Mouse (Mus musculus): ENCODE measurements around the gene Rap1b. TPM values are rescaled to one million over a fixed set of nuclear protein-coding genes. Genes with fewer than 3 reads are reported as not detected.

Rap1b gene
- polyA plus RNA-seq, 1 experiment from 2014 or later: 176 TPM

GRCm38 (mm10) chr10:117878628-117879027 lies 32.8 kb upstream of the Rap1b start:
- no peak overlapping the region for H3K9ac ChIP-seq (ENCODE audit: low read depth, low read length)
- H3K9me3 ChIP-seq (ENCODE audit: control insufficient read depth, low read length): no peaks in the 10 kb centered on the region
- H3K4me2 ChIP-seq (replicated peaks; ENCODE audit: low read depth, low read length): no peak overlapping the region
- H3K27ac ChIP-seq (ENCODE audit: low read depth, low read length): no peak overlapping the region
- 87% methylated on average over 9 of the region's 9 CpGs for WGBS
- ATAC-seq (ENCODE audit: low FRiP score, low TSS enrichment): no peak
- no peak overlapping the region for H3K4me3 ChIP-seq (ENCODE audit: low read length)
- no peaks in the 10 kb centered on the region for H3K36me3 ChIP-seq (ENCODE audit: control insufficient read depth, insufficient read depth, low read length)
- H3K27me3 ChIP-seq (ENCODE audit: control insufficient read depth, insufficient read depth, low read length): no peaks in the 10 kb centered on the region
- no peaks in the 10 kb centered on the region for H3K4me1 ChIP-seq (ENCODE audit: control insufficient read depth, insufficient read depth, low read length)

GRCm38 (mm10) chr10:117876801-117877200 lies 31.0 kb upstream of the Rap1b start:
- Histone ChIP-seq H3K4me1 (ENCODE audit: control insufficient read depth, insufficient read depth, low read length) (no peaks in the 10 kb centered on the region), H3K9ac (ENCODE audit: low read depth, low read length) (no peak overlapping the region), H3K4me3 (ENCODE audit: low read length) (no peak overlapping the region), H3K27me3 (ENCODE audit: control insufficient read depth, insufficient read depth, low read length) (no peaks in the 10 kb centered on the region), H3K27ac (ENCODE audit: low read depth, low read length) (no peak overlapping the region), H3K9me3 (ENCODE audit: control insufficient read depth, low read length) (no peaks in the 10 kb centered on the region), H3K4me2 (replicated peaks; ENCODE audit: low read depth, low read length) (no peak overlapping the region), H3K36me3 (ENCODE audit: control insufficient read depth, insufficient read depth, low read length) (no peaks in the 10 kb centered on the region)
- 77% methylated on average over 8 of the region's 8 CpGs for WGBS
- no peak for ATAC-seq (ENCODE audit: low FRiP score, low TSS enrichment)

- Histone ChIP-seq H3K9me3 (ENCODE audit: control insufficient read depth, low read length) (no peaks in the 10 kb centered on the region), H3K4me3 (ENCODE audit: low read length) (no peak overlapping the region), H3K9ac (ENCODE audit: low read depth, low read length) (no peak overlapping the region), H3K4me2 (replicated peaks; ENCODE audit: low read depth, low read length) (no peak overlapping the region), H3K27me3 (ENCODE audit: control insufficient read depth, insufficient read depth, low read length) (no peaks in the 10 kb centered on the region), H3K4me1 (ENCODE audit: control insufficient read depth, insufficient read depth, low read length) (no peaks in the 10 kb centered on the region), H3K27ac (ENCODE audit: low read depth, low read length) (no peak overlapping the region), H3K36me3 (ENCODE audit: control insufficient read depth, insufficient read depth, low read length) (no peaks in the 10 kb centered on the region)
- WGBS: 88% methylated on average over 18 of the region's 18 CpGs
- ATAC-seq (ENCODE audit: low FRiP score, low TSS enrichment): no peak
These were observed 30.6 kb upstream of the Rap1b start for GRCm38 (mm10) chr10:117876400-117876799.

GRCm38 (mm10) chr10:117874936-117875335 lies 29.1 kb upstream of the Rap1b start:
- WGBS: 48% methylated on average over 10 of the region's 10 CpGs
- H3K36me3 ChIP-seq (ENCODE audit: control insufficient read depth, insufficient read depth, low read length): no peaks in the 10 kb centered on the region
- no peaks in the 10 kb centered on the region for H3K4me1 ChIP-seq (ENCODE audit: control insufficient read depth, insufficient read depth, low read length)
- H3K9me3 ChIP-seq (ENCODE audit: control insufficient read depth, low read length): no peaks in the 10 kb centered on the region
- H3K4me3 ChIP-seq (ENCODE audit: low read length): no peak overlapping the region
- H3K9ac ChIP-seq (ENCODE audit: low read depth, low read length): no peak overlapping the region
- no peak overlapping the region for H3K4me2 ChIP-seq (replicated peaks; ENCODE audit: low read depth, low read length)
- no peak overlapping the region for H3K27ac ChIP-seq (ENCODE audit: low read depth, low read length)
- ATAC-seq (ENCODE audit: low FRiP score, low TSS enrichment): no peak; the same call in 1 of the 2 replicates
- no peaks in the 10 kb centered on the region for H3K27me3 ChIP-seq (ENCODE audit: control insufficient read depth, insufficient read depth, low read length)

GRCm38 (mm10) chr10:117873952-117874351 lies 28.1 kb upstream of the Rap1b start:
- no peak for ATAC-seq (ENCODE audit: low FRiP score, low TSS enrichment)
- no peak overlapping the region for H3K4me3 ChIP-seq (ENCODE audit: low read length)
- H3K4me1 ChIP-seq (ENCODE audit: control insufficient read depth, insufficient read depth, low read length): no peaks in the 10 kb centered on the region
- no peak overlapping the region for H3K4me2 ChIP-seq (replicated peaks; ENCODE audit: low read depth, low read length)
- no peak overlapping the region for H3K9ac ChIP-seq (ENCODE audit: low read depth, low read length)
- H3K9me3 ChIP-seq (ENCODE audit: control insufficient read depth, low read length): no peaks in the 10 kb centered on the region
- no peaks in the 10 kb centered on the region for H3K36me3 ChIP-seq (ENCODE audit: control insufficient read depth, insufficient read depth, low read length)
- 66% methylated on average over 4 of the region's 4 CpGs for WGBS
- no peak overlapping the region for H3K27ac ChIP-seq (ENCODE audit: low read depth, low read length)
- H3K27me3 ChIP-seq (ENCODE audit: control insufficient read depth, insufficient read depth, low read length): no peaks in the 10 kb centered on the region

- Histone ChIP-seq H3K27ac (ENCODE audit: low read depth, low read length) (no peak overlapping the region), H3K4me1 (ENCODE audit: control insufficient read depth, insufficient read depth, low read length) (no peaks in the 10 kb centered on the region), H3K9ac (ENCODE audit: low read depth, low read length) (no peak overlapping the region), H3K4me2 (replicated peaks; ENCODE audit: low read depth, low read length) (no peak overlapping the region), H3K36me3 (ENCODE audit: control insufficient read depth, insufficient read depth, low read length) (no peaks in the 10 kb centered on the region), H3K9me3 (ENCODE audit: control insufficient read depth, low read length) (no peaks in the 10 kb centered on the region), H3K27me3 (ENCODE audit: control insufficient read depth, insufficient read depth, low read length) (no peaks in the 10 kb centered on the region), H3K4me3 (ENCODE audit: low read length) (no peak overlapping the region)
- ATAC-seq (ENCODE audit: low FRiP score, low TSS enrichment): no peak
- 81% methylated on average over 10 of the region's 10 CpGs for WGBS
These were observed 26.6 kb upstream of the Rap1b start for GRCm38 (mm10) chr10:117872468-117872867.

- no peak overlapping the region for H3K27ac ChIP-seq (ENCODE audit: low read depth, low read length)
- H3K4me1 ChIP-seq (ENCODE audit: control insufficient read depth, insufficient read depth, low read length): no peaks in the 10 kb centered on the region
- WGBS: 92% methylated on average over 3 of the region's 3 CpGs
- H3K9ac ChIP-seq (ENCODE audit: low read depth, low read length): no peak overlapping the region
- H3K4me3 ChIP-seq (ENCODE audit: low read length): no peak overlapping the region
- no peaks in the 10 kb centered on the region for H3K9me3 ChIP-seq (ENCODE audit: control insufficient read depth, low read length)
- no peaks in the 10 kb centered on the region for H3K27me3 ChIP-seq (ENCODE audit: control insufficient read depth, insufficient read depth, low read length)
- ATAC-seq (ENCODE audit: low FRiP score, low TSS enrichment): no peak
- H3K4me2 ChIP-seq (replicated peaks; ENCODE audit: low read depth, low read length): no peak overlapping the region
- no peaks in the 10 kb centered on the region for H3K36me3 ChIP-seq (ENCODE audit: control insufficient read depth, insufficient read depth, low read length)
These were observed 21.5 kb upstream of the Rap1b start for GRCm38 (mm10) chr10:117867301-117867700.

- H3K4me2 ChIP-seq (replicated peaks; ENCODE audit: low read depth, low read length): no peak overlapping the region
- H3K27me3 ChIP-seq (ENCODE audit: control insufficient read depth, insufficient read depth, low read length): no peaks in the 10 kb centered on the region
- no peaks in the 10 kb centered on the region for H3K36me3 ChIP-seq (ENCODE audit: control insufficient read depth, insufficient read depth, low read length)
- no peaks in the 10 kb centered on the region for H3K4me1 ChIP-seq (ENCODE audit: control insufficient read depth, insufficient read depth, low read length)
- no peak overlapping the region for H3K9ac ChIP-seq (ENCODE audit: low read depth, low read length)
- H3K4me3 ChIP-seq (ENCODE audit: low read length): no peak overlapping the region
- 89% methylated on average over 8 of the region's 8 CpGs for WGBS
- no peak for ATAC-seq (ENCODE audit: low FRiP score, low TSS enrichment)
- H3K27ac ChIP-seq (ENCODE audit: low read depth, low read length): no peak overlapping the region
- no peaks in the 10 kb centered on the region for H3K9me3 ChIP-seq (ENCODE audit: control insufficient read depth, low read length)
These were observed 20.8 kb upstream of the Rap1b start for GRCm38 (mm10) chr10:117866641-117867040.

- H3K27ac ChIP-seq (ENCODE audit: low read depth, low read length): no peak overlapping the region
- H3K9me3 ChIP-seq (ENCODE audit: control insufficient read depth, low read length): no peaks in the 10 kb centered on the region
- no peak overlapping the region for H3K4me3 ChIP-seq (ENCODE audit: low read length)
- no peak overlapping the region for H3K4me2 ChIP-seq (replicated peaks; ENCODE audit: low read depth, low read length)
- H3K27me3 ChIP-seq (ENCODE audit: control insufficient read depth, insufficient read depth, low read length): no peaks in the 10 kb centered on the region
- H3K36me3 ChIP-seq (ENCODE audit: control insufficient read depth, insufficient read depth, low read length): no peaks in the 10 kb centered on the region
- 74% methylated on average over 6 of the region's 6 CpGs for WGBS
- no peak overlapping the region for H3K9ac ChIP-seq (ENCODE audit: low read depth, low read length)
- ATAC-seq (ENCODE audit: low FRiP score, low TSS enrichment): no peak
- H3K4me1 ChIP-seq (ENCODE audit: control insufficient read depth, insufficient read depth, low read length): no peaks in the 10 kb centered on the region
These were observed 18.9 kb upstream of the Rap1b start for GRCm38 (mm10) chr10:117864695-117865094.

- 84% methylated on average over 4 of the region's 4 CpGs for WGBS
- Histone ChIP-seq H3K9me3 (ENCODE audit: control insufficient read depth, low read length) (no peaks in the 10 kb centered on the region), H3K27me3 (ENCODE audit: control insufficient read depth, insufficient read depth, low read length) (no peaks in the 10 kb centered on the region), H3K4me3 (ENCODE audit: low read length) (no peak overlapping the region), H3K4me2 (replicated peaks; ENCODE audit: low read depth, low read length) (no peak overlapping the region), H3K9ac (ENCODE audit: low read depth, low read length) (no peak overlapping the region), H3K27ac (ENCODE audit: low read depth, low read length) (no peak overlapping the region), H3K4me1 (ENCODE audit: control insufficient read depth, insufficient read depth, low read length) (no peaks in the 10 kb centered on the region), H3K36me3 (ENCODE audit: control insufficient read depth, insufficient read depth, low read length) (no peaks in the 10 kb centered on the region)
- ATAC-seq (ENCODE audit: low FRiP score, low TSS enrichment): no peak
These were observed 18.4 kb upstream of the Rap1b start for GRCm38 (mm10) chr10:117864251-117864650.

Data from kidney, embryonic 14.5 days (tissue).